Mouse (Mus musculus): Measurements from ENCODE around the gene Ly6g6d.

DNA sequence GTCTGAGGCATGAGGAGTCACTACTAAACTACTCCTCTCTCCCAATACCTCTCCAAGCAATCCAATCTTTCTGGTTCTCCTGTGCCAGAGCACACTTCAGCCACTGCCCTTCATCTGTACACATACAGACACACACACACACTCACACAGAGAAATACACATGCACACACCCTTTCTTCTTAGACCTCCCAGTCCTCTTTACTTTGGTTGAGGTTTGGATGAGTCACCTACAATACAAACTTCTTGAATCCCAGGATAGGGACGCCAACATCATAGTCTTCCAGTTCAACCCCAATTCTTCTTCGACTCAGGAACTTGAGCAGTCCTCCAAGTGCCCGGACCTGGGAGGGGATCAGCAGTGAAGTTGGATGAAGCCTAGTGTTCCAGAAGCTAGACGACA lies 34.1 kb downstream of the Ly6g6d start:
- TF ChIP-seq GATA1 (IDR thresholded peaks at IDR 0.05; ENCODE audit: borderline replicate concordance, low read length) = no peak
- TF ChIP-seq FLI1 (IDR thresholded peaks at IDR 0.05; ENCODE audit: low read length) = no peak

Measured in megakaryocyte, embryonic 14.5 days (primary cell).